Mouse (Mus musculus): ENCODE results near the gene Acod1. TPM values are rescaled to one million over a fixed set of nuclear protein-coding genes. Genes with fewer than 3 reads are reported as not detected.

Gene Acod1
- polyA plus RNA-seq, 1 experiment from 2014 or later = 0.25 TPM

- Histone ChIP-seq H3K27ac (ENCODE audit: low read depth, low read length) (no peak overlapping the region), H3K27me3 (replicated peaks; ENCODE audit: control insufficient read depth, insufficient read depth, low read length) (no peaks in the 10 kb centered on the region), H3K9ac (ENCODE audit: low read depth, low read length) (no peak overlapping the region), H3K4me2 (no peak overlapping the region), H3K9me3 (ENCODE audit: control insufficient read depth, low read length) (no peaks in the 10 kb centered on the region), H3K4me1 (replicated peaks; ENCODE audit: control insufficient read depth, insufficient read depth, low read length) (no peaks in the 10 kb centered on the region), H3K4me3 (ENCODE audit: low read depth, low read length) (no peak overlapping the region), H3K36me3 (ENCODE audit: control insufficient read depth, insufficient read depth, low read length) (no peaks in the 10 kb centered on the region)
- DNase-seq (ENCODE audit: low spot score) (no peak), ATAC-seq (replicated peaks; ENCODE audit: low FRiP score) (no peak)
- 73% methylated on average over 3 of the region's 3 CpGs for WGBS
Observed at GRCm38 (mm10) chr14:103037016-103037415, 9.8 kb upstream of the Acod1 start.

GRCm38 (mm10) chr14:103048292-103049086 is 1.7 kb downstream of the Acod1 start:
- Histone ChIP-seq H3K27me3 (replicated peaks; ENCODE audit: control insufficient read depth, insufficient read depth, low read length) (no peaks in the 10 kb centered on the region), H3K4me2 (peak overlapping the region; percentile 28), H3K9me3 (ENCODE audit: control insufficient read depth, low read length) (no peaks in the 10 kb centered on the region), H3K4me3 (ENCODE audit: low read depth, low read length) (no peak overlapping the region), H3K9ac (ENCODE audit: low read depth, low read length) (no peak overlapping the region), H3K36me3 (ENCODE audit: control insufficient read depth, insufficient read depth, low read length) (no peaks in the 10 kb centered on the region), H3K27ac (ENCODE audit: low read depth, low read length) (no peak overlapping the region), H3K4me1 (replicated peaks; ENCODE audit: control insufficient read depth, insufficient read depth, low read length) (peaks cover 4% of the 10 kb centered on the region; the same call in 1 of the 2 replicates)
- 34% methylated on average over 11 of the region's 11 CpGs for WGBS
- DNase-seq (ENCODE audit: low spot score) (no peak), ATAC-seq (replicated peaks; ENCODE audit: low FRiP score) (peak; percentile 85)

- no peaks in the 10 kb centered on the region for H3K9me3 ChIP-seq (ENCODE audit: control insufficient read depth, low read length)
- H3K27me3 ChIP-seq (replicated peaks; ENCODE audit: control insufficient read depth, insufficient read depth, low read length) = no peaks in the 10 kb centered on the region
- 22% methylated on average over 8 of the region's 8 CpGs for WGBS
- H3K9ac ChIP-seq (ENCODE audit: low read depth, low read length) = no peak overlapping the region
- DNase-seq (ENCODE audit: low spot score) (peak; percentile 67), ATAC-seq (replicated peaks; ENCODE audit: low FRiP score) (peak; percentile 87)
- H3K27ac ChIP-seq (ENCODE audit: low read depth, low read length) = no peak overlapping the region
- H3K4me1 ChIP-seq (replicated peaks; ENCODE audit: control insufficient read depth, insufficient read depth, low read length) = peaks cover 4% of the 10 kb centered on the region; the same call in 1 of the 2 replicates
- H3K4me2 ChIP-seq = no peak overlapping the region
- H3K36me3 ChIP-seq (ENCODE audit: control insufficient read depth, insufficient read depth, low read length) = no peaks in the 10 kb centered on the region
- H3K4me3 ChIP-seq (ENCODE audit: low read depth, low read length) = no peak overlapping the region
Observed at GRCm38 (mm10) chr14:103051159-103051769, 4.5 kb downstream of the Acod1 start.

GRCm38 (mm10) chr14:103054731-103055130 is 8.0 kb downstream of the Acod1 start:
- no peak overlapping the region for H3K9ac ChIP-seq (ENCODE audit: low read depth, low read length)
- no peaks in the 10 kb centered on the region for H3K9me3 ChIP-seq (ENCODE audit: control insufficient read depth, low read length)
- H3K27ac ChIP-seq (ENCODE audit: low read depth, low read length) = no peak overlapping the region
- H3K4me1 ChIP-seq (replicated peaks; ENCODE audit: control insufficient read depth, insufficient read depth, low read length) = no peaks in the 10 kb centered on the region
- 83% methylated on average over 13 of the region's 13 CpGs for WGBS
- H3K4me2 ChIP-seq = no peak overlapping the region
- no peaks in the 10 kb centered on the region for H3K27me3 ChIP-seq (replicated peaks; ENCODE audit: control insufficient read depth, insufficient read depth, low read length)
- no peak for ATAC-seq (replicated peaks; ENCODE audit: low FRiP score)
- no peaks in the 10 kb centered on the region for H3K36me3 ChIP-seq (ENCODE audit: control insufficient read depth, insufficient read depth, low read length)
- DNase-seq (ENCODE audit: low spot score) = no peak
- no peak overlapping the region for H3K4me3 ChIP-seq (ENCODE audit: low read depth, low read length)

- Histone ChIP-seq H3K36me3 (ENCODE audit: control insufficient read depth, insufficient read depth, low read length) (no peaks in the 10 kb centered on the region), H3K4me3 (ENCODE audit: low read depth, low read length) (no peak overlapping the region), H3K9me3 (ENCODE audit: control insufficient read depth, low read length) (no peaks in the 10 kb centered on the region), H3K27ac (ENCODE audit: low read depth, low read length) (no peak overlapping the region), H3K9ac (ENCODE audit: low read depth, low read length) (no peak overlapping the region), H3K4me1 (replicated peaks; ENCODE audit: control insufficient read depth, insufficient read depth, low read length) (no peaks in the 10 kb centered on the region), H3K27me3 (replicated peaks; ENCODE audit: control insufficient read depth, insufficient read depth, low read length) (no peaks in the 10 kb centered on the region), H3K4me2 (no peak overlapping the region)
- WGBS = 89% methylated on average over 7 of the region's 7 CpGs
- no peak for ATAC-seq (replicated peaks; ENCODE audit: low FRiP score)
- DNase-seq (ENCODE audit: low spot score) = no peak
Observed at GRCm38 (mm10) chr14:103056601-103057000, 9.8 kb downstream of the Acod1 start.

GRCm38 (mm10) chr14:103058998-103059397 is 12.2 kb downstream of the Acod1 start:
- Histone ChIP-seq H3K4me3 (ENCODE audit: low read depth, low read length) (no peak overlapping the region), H3K9me3 (ENCODE audit: control insufficient read depth, low read length) (no peaks in the 10 kb centered on the region), H3K4me1 (replicated peaks; ENCODE audit: control insufficient read depth, insufficient read depth, low read length) (no peaks in the 10 kb centered on the region), H3K36me3 (ENCODE audit: control insufficient read depth, insufficient read depth, low read length) (no peaks in the 10 kb centered on the region), H3K4me2 (no peak overlapping the region), H3K9ac (ENCODE audit: low read depth, low read length) (no peak overlapping the region), H3K27me3 (replicated peaks; ENCODE audit: control insufficient read depth, insufficient read depth, low read length) (no peaks in the 10 kb centered on the region), H3K27ac (ENCODE audit: low read depth, low read length) (no peak overlapping the region)
- DNase-seq (ENCODE audit: low spot score) (no peak), ATAC-seq (replicated peaks; ENCODE audit: low FRiP score) (peak; percentile 39; the same call in 1 of the 2 replicates)
- 42% methylated on average over 1 of the region's 1 CpGs for WGBS

- DNase-seq (ENCODE audit: low spot score) = no peak
- no peak for ATAC-seq (replicated peaks; ENCODE audit: low FRiP score)
- H3K9ac ChIP-seq (ENCODE audit: low read depth, low read length) = no peak overlapping the region
- WGBS = 84% methylated on average over 10 of the region's 10 CpGs
- H3K36me3 ChIP-seq (ENCODE audit: control insufficient read depth, insufficient read depth, low read length) = no peaks in the 10 kb centered on the region
- H3K4me1 ChIP-seq (replicated peaks; ENCODE audit: control insufficient read depth, insufficient read depth, low read length) = no peaks in the 10 kb centered on the region
- no peak overlapping the region for H3K27ac ChIP-seq (ENCODE audit: low read depth, low read length)
- H3K4me2 ChIP-seq = no peak overlapping the region
- H3K9me3 ChIP-seq (ENCODE audit: control insufficient read depth, low read length) = no peaks in the 10 kb centered on the region
- H3K4me3 ChIP-seq (ENCODE audit: low read depth, low read length) = no peak overlapping the region
- no peaks in the 10 kb centered on the region for H3K27me3 ChIP-seq (replicated peaks; ENCODE audit: control insufficient read depth, insufficient read depth, low read length)
Observed at GRCm38 (mm10) chr14:103059495-103059894, 12.7 kb downstream of the Acod1 start.

- 11% methylated on average over 10 of the region's 10 CpGs for WGBS
- peaks cover 3% of the 10 kb centered on the region; the same call in 1 of the 2 replicates for H3K4me1 ChIP-seq (replicated peaks; ENCODE audit: control insufficient read depth, insufficient read depth, low read length)
- H3K4me3 ChIP-seq (ENCODE audit: low read depth, low read length) = no peak overlapping the region
- ATAC-seq (replicated peaks; ENCODE audit: low FRiP score) (no peak), DNase-seq (ENCODE audit: low spot score) (peak; percentile 63)
- H3K9me3 ChIP-seq (ENCODE audit: control insufficient read depth, low read length) = no peaks in the 10 kb centered on the region
- H3K27ac ChIP-seq (ENCODE audit: low read depth, low read length) = no peak overlapping the region
- no peaks in the 10 kb centered on the region for H3K27me3 ChIP-seq (replicated peaks; ENCODE audit: control insufficient read depth, insufficient read depth, low read length)
- H3K9ac ChIP-seq (ENCODE audit: low read depth, low read length) = no peak overlapping the region
- H3K36me3 ChIP-seq (ENCODE audit: control insufficient read depth, insufficient read depth, low read length) = no peaks in the 10 kb centered on the region
- no peak overlapping the region for H3K4me2 ChIP-seq
Observed at GRCm38 (mm10) chr14:103065294-103066167, 18.8 kb downstream of the Acod1 start.

Measured in liver, embryonic 11.5 days (tissue).